Mouse (Mus musculus): Measurements from ENCODE around the gene Nop9. TPM values are rescaled to one million over a fixed set of nuclear protein-coding genes. Genes with fewer than 3 reads are reported as not detected.

Gene Nop9
- total RNA-seq, 4 experiments from 2014 or later, result 9.4 to 14.8 (median 10.1) TPM

Other genes starting within 250 kb of the Nop9 start
- not detected for gene Cpne6, start 235.2 kb upstream of the Nop9 start, total RNA-seq (2022)
- gene Nrl, start 220.7 kb upstream of the Nop9 start, total RNA-seq (2022), result not detected
- gene Pck2, start 205.4 kb upstream of the Nop9 start, total RNA-seq (2022), result 1 to 10 TPM; 2.0 to 3.7 (median 2.5) TPM
- gene Dcaf11, start 185.7 kb upstream of the Nop9 start, total RNA-seq (2022), result 100 to 1,000 TPM; 135 to 147 (median 143) TPM
- gene A730061H03Rik, start 185.3 kb upstream of the Nop9 start, total RNA-seq (2022), result not detected
- 100 to 1,000 TPM; 275 to 317 (median 288) TPM for gene Fitm1, start 170.1 kb upstream of the Nop9 start, total RNA-seq (2022)
- 10 to 100 TPM; 63.4 to 78.7 (median 78.0) TPM for gene Psme1, start 167.6 kb upstream of the Nop9 start, total RNA-seq (2022)
- 10 to 100 TPM; 30.6 to 41.6 (median 37.6) TPM for gene Emc9, start 160.4 kb upstream of the Nop9 start, total RNA-seq (2022)
- gene Psme2, start 154.6 kb upstream of the Nop9 start, total RNA-seq (2022), result 10 to 100 TPM; 50.9 to 72.8 (median 62.7) TPM
- gene Rnf31, start 154.0 kb upstream of the Nop9 start, total RNA-seq (2022), result 10 to 100 TPM; 14.8 to 18.7 (median 16.6) TPM
- 1 to 10 TPM; 2.4 to 3.0 (median 2.5) TPM for gene Irf9, start 142.1 kb upstream of the Nop9 start, total RNA-seq (2022)
- not detected for gene Rec8, start 127.7 kb upstream of the Nop9 start, total RNA-seq (2022)
- 10 to 100 TPM; 80.2 to 99.8 (median 88.9) TPM for gene Ipo4, start 109.7 kb upstream of the Nop9 start, total RNA-seq (2022)
- gene Gm49378, start 107.8 kb upstream of the Nop9 start, total RNA-seq (2022), result 1 to 10 TPM in 3 of 4 experiments, under 1 TPM in 1; 0.67 to 1.6 (median 1.5) TPM
- gene Tm9sf1, start 101.9 kb upstream of the Nop9 start, total RNA-seq (2022), result 10 to 100 TPM; 15.6 to 18.3 (median 17.1) TPM
- under 1 TPM in 2 of 4 experiments, not detected in 2; 0.22 to 0.29 TPM for gene Tssk4, start 95.5 kb upstream of the Nop9 start, total RNA-seq (2022)
- 10 to 100 TPM; 18.0 to 23.1 (median 20.7) TPM for gene Mdp1, start 85.2 kb upstream of the Nop9 start, total RNA-seq (2022)
- 1 to 10 TPM; 1.6 to 2.4 (median 1.8) TPM for gene Gmpr2, start 73.8 kb upstream of the Nop9 start, total RNA-seq (2022)
- gene Nedd8, start 73.6 kb upstream of the Nop9 start, total RNA-seq (2022), result 100 to 1,000 TPM; 192 to 208 (median 201) TPM
- 10 to 100 TPM; 13.0 to 17.4 (median 14.6) TPM for gene Tinf2, start 63.9 kb upstream of the Nop9 start, total RNA-seq (2022)
- under 1 TPM in 3 of 4 experiments, not detected in 1; 0.09 to 0.12 (median 0.11) TPM for gene Tgm1, start 31.8 kb upstream of the Nop9 start, total RNA-seq (2022)
- 10 to 100 TPM in 2 of 4 experiments, 1 to 10 TPM in 2; 9.4 to 13.2 (median 11.0) TPM for gene Rabggta, start 23.4 kb upstream of the Nop9 start, total RNA-seq (2022)
- 10 to 100 TPM; 26.4 to 37.6 (median 31.6) TPM for gene Dhrs1, start within 50 bp of the Nop9 start, total RNA-seq (2022)
- gene Cideb, start 12.8 kb downstream of the Nop9 start, total RNA-seq (2022), result not detected
- not detected for gene Ltb4r2, start 15.7 kb downstream of the Nop9 start, total RNA-seq (2022)
- under 1 TPM in 1 of 4 experiments, not detected in 3; 0.27 TPM for gene Ltb4r1, start 20.3 kb downstream of the Nop9 start, total RNA-seq (2022)
- 1 to 10 TPM; 3.4 to 7.1 (median 3.6) TPM for gene Adcy4, start 38.4 kb downstream of the Nop9 start, total RNA-seq (2022)
- gene Ripk3, start 43.2 kb downstream of the Nop9 start, total RNA-seq (2022), result 1 to 10 TPM in 3 of 4 experiments, not detected in 1; 1.0 to 1.3 (median 1.3) TPM
- gene Nfatc4, start 77.5 kb downstream of the Nop9 start, total RNA-seq (2022), result 1 to 10 TPM; 1.9 to 3.3 (median 2.5) TPM
- 1 to 10 TPM; 1.2 to 3.6 (median 1.9) TPM for gene Nynrin, start 108.3 kb downstream of the Nop9 start, total RNA-seq (2022)
- not detected for gene Cbln3, start 138.7 kb downstream of the Nop9 start, total RNA-seq (2022)
- gene Khnyn, start 139.3 kb downstream of the Nop9 start, total RNA-seq (2022), result 1 to 10 TPM; 4.4 to 6.3 (median 4.9) TPM
- 100 to 1,000 TPM; 137 to 151 (median 145) TPM for gene Sdr39u1, start 154.6 kb downstream of the Nop9 start, total RNA-seq (2022)
- gene Cma1, start 199.0 kb downstream of the Nop9 start, total RNA-seq (2022), result 1 to 10 TPM in 3 of 4 experiments, under 1 TPM in 1; 0.99 to 5.3 (median 1.8) TPM
- not detected for gene Cma2, start 205.3 kb downstream of the Nop9 start, total RNA-seq (2022)